Mouse (Mus musculus) liver, postnatal 0 days (tissue): ENCODE data around the gene Washc3.

ENCODE experiments used
- CTCF ChIP-seq: sonication (generic); IDR thresholded peaks from 2 replicates; pipeline ENCODE4 v1.5.1; 2016; ENCODE audit warnings: antibody characterized with exemption, low read depth
- EP300 ChIP-seq: IDR thresholded peaks from 2 replicates; pipeline ENCODE4 v1.6.1; 2016; ENCODE audit warnings: antibody characterized with exemption, low read depth, mild to moderate bottlenecking

DNA sequence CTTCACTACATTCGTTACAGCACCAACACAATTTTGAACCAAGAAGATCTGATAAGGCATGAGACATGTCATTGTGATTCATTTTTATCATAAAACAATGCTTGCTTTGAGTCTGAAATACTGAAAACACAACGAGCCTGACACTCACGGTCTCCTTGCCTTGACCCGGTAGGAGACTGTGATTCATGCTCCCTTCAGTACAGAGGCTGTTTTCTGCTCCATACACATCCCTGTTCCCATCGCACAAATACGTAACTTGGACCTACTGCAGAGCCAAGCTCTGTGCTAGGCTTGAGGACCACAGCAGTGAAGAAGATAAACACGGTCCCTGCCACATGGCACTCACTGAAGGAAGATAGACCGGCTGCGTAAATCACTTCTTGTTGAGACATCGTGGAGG is 87.2 kb downstream of the Washc3 start:
- TF ChIP-seq EP300 (no peak), CTCF (no peak)
